Mouse (Mus musculus) left cerebral cortex, adult 11 months (tissue): ENCODE measurements around the gene Gm13723.

Experiments
- DNase-seq: peaks from one replicate; pipeline ENCODE4 v3.0.0; 2022; ENCODE audit warnings: low spot score

Gm13723 gene

DNA sequence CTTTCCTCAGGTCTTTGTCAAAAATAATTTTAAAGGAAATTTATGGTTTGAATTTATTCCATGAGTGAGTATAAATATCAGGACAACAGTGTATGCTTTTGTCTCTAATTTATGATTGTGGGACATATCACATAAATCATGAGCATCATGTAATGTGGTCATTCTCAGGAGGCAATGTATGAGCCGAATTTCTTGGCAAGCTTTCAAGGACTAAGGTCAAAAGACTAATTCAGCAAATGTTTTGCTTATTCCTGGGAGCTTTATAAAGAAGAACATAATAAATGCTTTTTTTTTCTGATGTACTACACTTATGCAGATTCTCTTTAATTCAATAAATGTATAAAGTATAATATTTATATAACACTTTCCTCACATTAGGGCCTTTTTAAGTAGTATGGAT, at the start of gene Gm13723:
Gene Gm13723, minus strand, starts transcription at position 101 of the 400 bp plus-strand sequence.
- DNase-seq, result no peak

DNA sequence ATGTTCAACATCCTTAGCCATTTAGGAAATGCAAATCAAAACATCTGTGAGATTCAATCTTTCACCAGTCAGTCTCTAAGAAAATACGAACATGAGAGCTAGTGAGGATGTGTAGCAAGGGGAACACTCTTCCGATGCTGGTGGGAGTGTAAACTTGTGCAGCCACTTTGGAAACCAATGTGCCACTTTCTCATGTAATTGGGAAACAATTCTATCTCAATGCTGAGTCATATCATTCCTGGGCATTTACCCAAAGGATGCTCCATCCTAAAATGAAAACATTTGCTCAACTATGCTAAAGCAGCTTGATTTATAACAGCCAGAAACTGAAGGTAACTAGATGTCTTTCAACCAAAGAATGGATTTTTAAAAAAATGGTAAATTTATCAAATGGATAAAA, 31.0 kb upstream of the Gm13723 start:
- peak; percentile 2 for DNase-seq

DNA sequence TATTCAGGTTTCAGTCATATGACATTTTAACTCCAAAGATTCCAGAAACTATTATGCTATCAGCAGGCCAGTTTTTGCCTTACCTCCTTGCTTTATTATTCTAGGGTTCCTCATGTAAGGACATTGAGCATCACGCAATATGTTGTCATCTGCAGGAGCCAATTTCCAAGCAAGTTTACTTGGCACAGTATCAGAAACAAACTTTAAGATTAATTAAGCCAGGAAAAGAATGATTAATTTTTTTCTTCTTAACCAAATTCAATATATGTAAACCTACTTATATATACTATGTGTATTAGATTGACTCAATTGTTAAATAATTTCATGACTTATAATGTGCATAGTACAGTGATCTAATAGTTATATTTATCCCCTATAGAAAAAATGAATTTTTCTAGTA, 17.5 kb upstream of the Gm13723 start, which contains the start of gene Olfr1097:
Gene Olfr1097, minus strand, starts transcription at position 101 of the 400 bp plus-strand sequence.
- DNase-seq, result no peak

DNA sequence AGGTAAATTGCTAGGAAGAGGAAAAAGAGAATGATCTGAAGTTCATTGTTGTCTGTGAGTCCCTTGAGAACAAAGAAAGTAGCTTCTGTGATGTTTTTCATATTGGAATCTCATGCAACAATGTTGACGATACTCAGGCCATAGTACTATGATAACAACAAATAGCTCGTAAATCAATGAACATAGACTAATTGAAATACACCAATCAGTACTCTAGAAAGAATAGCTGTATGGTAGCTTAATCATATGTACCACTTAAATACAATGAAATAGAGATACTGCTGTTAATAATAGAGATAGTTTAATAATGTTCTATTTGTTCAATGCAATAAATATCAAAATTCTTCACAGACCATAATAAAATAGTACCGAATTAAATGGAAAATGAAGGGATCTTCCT, 23.0 kb downstream of the Gm13723 start, which contains the start of gene Olfr1095:
Gene Olfr1095, minus strand, starts transcription at position 101 of the 400 bp plus-strand sequence.
- DNase-seq, result no peak

DNA sequence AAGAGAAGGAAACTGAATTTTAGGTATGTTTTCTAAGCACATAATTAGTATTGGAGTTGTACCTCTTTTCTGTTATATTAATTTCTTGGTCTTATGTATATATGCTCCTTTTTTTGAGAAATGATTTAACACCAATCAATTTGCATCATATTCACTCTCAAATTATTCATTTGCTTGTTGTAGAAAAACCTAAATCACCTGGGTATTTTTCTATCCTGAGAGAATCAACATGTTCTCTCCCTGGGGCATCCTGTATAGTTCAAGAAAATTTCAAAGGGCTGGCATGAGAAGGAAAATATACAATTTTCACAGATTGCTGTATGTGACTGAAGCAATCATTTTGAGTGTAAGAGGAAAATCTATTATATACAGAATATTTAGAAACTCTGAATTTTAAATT, 50.2 kb downstream of the Gm13723 start, which contains the start of gene Olfr1094:
Gene Olfr1094, plus strand, starts transcription at position 301 of the 400 bp plus-strand sequence.
- no peak for DNase-seq
